Mouse (Mus musculus) intestine, embryonic 15.5 days (tissue): ENCODE results near the gene Ros1. TPM values are rescaled to one million over a fixed set of nuclear protein-coding genes. Genes with fewer than 3 reads are reported as not detected.

Experiments
- ATAC-seq: fragments of 200-750 bp; cut with Nextera tagmentation; 2 replicates; pipeline ENCODE4 v1.8.0; 2017; ENCODE audit warnings: moderate TSS enrichment, moderate library complexity
- H3K27ac ChIP-seq: fragments of 300-500 bp; sonication (generic); 2 replicates; pipeline ENCODE4 v1.5.1; 2015; ENCODE audit warnings: mild to moderate bottlenecking, inconsistent platforms
- H3K27me3 ChIP-seq: fragments of 300-500 bp; sonication (generic); replicated peaks from 2 replicates; pipeline ENCODE4 v1.6.1; 2015; ENCODE audit warnings: inconsistent platforms
- H3K36me3 ChIP-seq: fragments of 300-500 bp; sonication (generic); 2 replicates; pipeline ENCODE4 v1.6.1; 2015; ENCODE audit warnings: inconsistent platforms
- H3K4me1 ChIP-seq: fragments of 300-500 bp; sonication (generic); replicated peaks from 2 replicates; pipeline ENCODE4 v1.6.1; 2015; ENCODE audit warnings: inconsistent platforms
- H3K4me2 ChIP-seq: fragments of 300-500 bp; sonication (generic); replicated peaks from 2 replicates; pipeline ENCODE4 v1.6.1; 2015; ENCODE audit warnings: mild to moderate bottlenecking, inconsistent platforms
- H3K4me3 ChIP-seq: fragments of 300-500 bp; sonication (generic); replicated peaks from 2 replicates; pipeline ENCODE4 v1.5.1; 2015; ENCODE audit warnings: inconsistent platforms
- H3K9ac ChIP-seq: fragments of 300-500 bp; sonication (generic); 2 replicates; pipeline ENCODE4 v1.6.1; 2015; ENCODE audit warnings: inconsistent platforms
- H3K9me3 ChIP-seq: fragments of 300-500 bp; sonication (generic); 2 replicates; pipeline ENCODE4 v1.6.1; 2016; ENCODE audit warnings: inconsistent platforms
- WGBS: fragments of 180-500 bp; shearing (Covaris S2); methylation state at CpG from one replicate; pipeline ENCODE4 v1.1.7; 2015; 5-methylcytosine and 5-hydroxymethylcytosine counted together
- polyA plus RNA-seq: library from polyadenylated mRNA; unstranded; fragments of >200 nt; fragmentation: Nextera tagmentation; extraction: Ambion mirVana; gene quantifications from 2 replicates; pipeline ENCODE4 v1.2.1, GENCODE M21; 2015

Ros1 gene
- polyA plus RNA-seq, 1 experiment from 2014 or later, result 3.3 TPM

DNA sequence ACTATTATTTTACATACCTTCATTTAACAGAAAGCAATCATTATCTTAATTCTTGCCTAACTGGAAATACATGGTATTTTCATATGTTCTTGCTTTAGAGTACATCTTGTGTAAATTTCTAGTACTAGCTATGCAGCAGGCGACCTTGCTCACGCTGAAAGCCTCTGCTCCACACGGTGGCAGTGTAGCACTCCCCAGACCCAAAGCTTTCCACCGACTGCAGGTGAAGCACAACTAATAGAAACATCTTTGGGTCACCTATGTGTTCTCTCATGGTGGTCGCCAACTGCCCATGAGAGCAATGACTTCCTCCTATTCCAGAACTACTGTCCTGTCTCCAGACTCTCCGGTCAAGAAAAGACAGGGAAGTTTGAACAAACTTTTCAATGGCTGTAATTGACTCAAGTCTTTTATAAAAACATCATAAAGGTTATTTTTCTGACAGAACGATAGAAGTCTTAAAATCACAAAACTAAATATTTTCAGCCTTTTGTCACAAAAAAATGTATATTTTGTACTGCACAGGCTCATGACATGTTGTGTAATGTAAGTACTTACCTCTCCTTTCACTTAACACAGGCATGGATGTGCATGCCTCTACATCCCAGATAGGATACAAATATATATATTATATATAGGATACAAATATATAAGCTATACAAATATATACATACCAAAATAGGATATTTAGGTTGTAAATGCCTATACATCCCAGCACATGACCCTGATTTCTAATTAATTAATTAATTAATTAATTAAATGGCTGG lies 21.9 kb upstream of the Ros1 start:
- Histone ChIP-seq H3K4me1 (0 out of 2 replicates have a peak, but pooled peaks cover 3% of the 10 kb centered on the region), H3K36me3 (no peaks in the 10 kb centered on the region), H3K9me3 (no peaks in the 10 kb centered on the region), H3K4me2 (no peak overlapping the region), H3K27ac (no peak overlapping the region), H3K27me3 (no peaks in the 10 kb centered on the region), H3K9ac (no peak overlapping the region), H3K4me3 (no peak overlapping the region)
- 23% methylated on average over 7 of the region's 7 CpGs for WGBS
- ATAC-seq, result peak; percentile 61; the same call in 1 of the 2 replicates

DNA sequence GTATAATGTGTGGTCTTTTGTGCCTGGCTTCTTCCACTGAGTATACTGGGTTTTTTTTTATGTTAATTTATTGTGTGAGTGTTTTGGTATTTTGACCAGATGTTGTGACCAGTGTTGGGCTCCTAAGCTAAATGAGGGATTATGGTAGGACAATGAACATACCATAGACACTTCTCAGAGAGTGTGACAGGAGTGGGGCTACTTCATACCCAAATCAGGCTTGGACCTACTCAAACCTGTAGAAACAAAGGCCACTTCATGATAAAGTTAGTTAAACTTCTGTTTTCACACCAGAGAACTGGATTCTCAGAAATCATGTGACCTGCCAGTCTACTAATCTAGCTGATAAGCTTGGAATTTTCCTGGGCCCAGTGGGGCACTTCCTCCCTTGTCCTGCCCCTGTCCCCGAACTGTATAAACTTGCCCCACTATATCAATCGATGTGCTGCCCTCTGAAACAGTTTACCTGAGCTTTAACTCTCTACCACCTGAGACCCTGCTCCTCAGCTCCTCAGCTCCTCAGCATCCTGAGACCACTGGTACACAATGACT lies 20.3 kb upstream of the Ros1 start:
- 38% methylated on average over 2 of the region's 2 CpGs for WGBS
- Histone ChIP-seq H3K4me3 (no peak overlapping the region), H3K27ac (no peak overlapping the region), H3K9ac (no peak overlapping the region), H3K9me3 (no peaks in the 10 kb centered on the region), H3K4me1 (0 out of 2 replicates have a peak, but pooled peaks cover 3% of the 10 kb centered on the region), H3K27me3 (no peaks in the 10 kb centered on the region), H3K36me3 (no peaks in the 10 kb centered on the region), H3K4me2 (no peak overlapping the region)
- peak; percentile 69 for ATAC-seq

DNA sequence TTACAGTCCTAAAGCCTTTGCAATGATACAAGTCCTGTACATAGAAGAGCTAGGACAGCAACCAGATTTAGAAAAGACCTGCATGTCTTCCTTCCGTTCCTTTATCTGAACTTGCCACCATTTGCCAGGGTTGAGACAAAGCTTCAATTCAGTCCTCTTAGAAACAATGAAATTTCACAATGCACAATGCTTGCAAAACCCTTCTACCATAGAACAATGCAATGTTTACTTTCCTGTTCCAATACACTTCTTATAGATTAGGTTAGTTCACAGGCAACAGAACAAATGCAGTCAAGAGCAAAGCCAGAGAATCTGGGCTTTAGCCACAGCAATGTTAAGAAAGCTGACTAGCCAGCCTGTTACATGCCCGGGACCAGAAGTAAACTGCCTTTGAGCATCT lies 9.0 kb upstream of the Ros1 start:
- Histone ChIP-seq H3K27me3 (no peaks in the 10 kb centered on the region), H3K4me1 (no peaks in the 10 kb centered on the region), H3K36me3 (no peaks in the 10 kb centered on the region), H3K27ac (no peak overlapping the region), H3K4me3 (no peak overlapping the region), H3K9me3 (no peaks in the 10 kb centered on the region), H3K4me2 (no peak overlapping the region), H3K9ac (no peak overlapping the region)
- no peak for ATAC-seq
- 83% methylated on average over 2 of the region's 2 CpGs for WGBS

DNA sequence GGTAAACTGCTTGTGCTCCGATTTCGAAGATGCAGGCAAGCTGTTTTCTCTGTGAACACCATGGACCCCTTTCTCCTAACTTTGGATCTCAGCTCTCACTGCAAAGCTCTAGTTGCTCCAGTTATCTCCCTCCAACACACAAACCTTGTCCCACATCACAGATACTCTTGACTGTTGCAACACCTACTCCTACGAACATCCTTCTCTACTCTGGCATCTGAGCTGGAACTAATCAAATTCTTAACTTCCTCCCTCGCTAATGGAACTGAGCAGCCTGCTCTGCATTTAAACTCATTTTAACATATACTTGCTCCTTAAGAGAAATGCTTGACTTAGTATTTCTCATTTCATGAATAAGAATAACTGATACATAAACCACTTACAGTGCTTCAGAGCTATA lies 9.1 kb downstream of the Ros1 start:
- Histone ChIP-seq H3K4me3 (no peak overlapping the region), H3K4me2 (no peak overlapping the region), H3K27me3 (no peaks in the 10 kb centered on the region), H3K4me1 (no peaks in the 10 kb centered on the region), H3K9ac (no peak overlapping the region), H3K9me3 (no peaks in the 10 kb centered on the region), H3K27ac (no peak overlapping the region), H3K36me3 (no peaks in the 10 kb centered on the region)
- ATAC-seq, result no peak
- 74% methylated on average over 4 of the region's 4 CpGs for WGBS

DNA sequence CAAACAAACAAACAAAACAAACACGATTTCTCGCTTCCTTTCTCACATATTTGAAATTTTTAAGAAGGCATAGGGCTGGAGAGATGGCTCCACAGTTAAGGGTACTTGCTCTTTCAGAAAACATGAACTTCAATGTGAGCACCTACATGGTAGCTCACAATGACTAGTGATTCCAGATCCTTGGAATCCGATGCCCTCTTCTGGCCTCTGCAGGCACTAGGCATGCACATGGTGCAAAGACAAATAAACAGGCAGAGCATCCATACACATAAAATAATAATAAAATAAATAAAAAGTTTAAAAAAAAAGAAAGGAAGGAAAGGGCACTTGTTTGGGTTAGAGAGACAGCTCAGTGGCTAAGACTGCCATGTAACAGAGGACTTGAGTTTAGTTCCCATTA lies 12.2 kb downstream of the Ros1 start:
- Histone ChIP-seq H3K4me2 (no peak overlapping the region), H3K27ac (no peak overlapping the region), H3K4me1 (no peaks in the 10 kb centered on the region), H3K36me3 (no peaks in the 10 kb centered on the region), H3K9me3 (no peaks in the 10 kb centered on the region), H3K4me3 (no peak overlapping the region), H3K27me3 (no peaks in the 10 kb centered on the region), H3K9ac (no peak overlapping the region)
- 81% methylated on average over 3 of the region's 3 CpGs for WGBS
- ATAC-seq, result no peak

DNA sequence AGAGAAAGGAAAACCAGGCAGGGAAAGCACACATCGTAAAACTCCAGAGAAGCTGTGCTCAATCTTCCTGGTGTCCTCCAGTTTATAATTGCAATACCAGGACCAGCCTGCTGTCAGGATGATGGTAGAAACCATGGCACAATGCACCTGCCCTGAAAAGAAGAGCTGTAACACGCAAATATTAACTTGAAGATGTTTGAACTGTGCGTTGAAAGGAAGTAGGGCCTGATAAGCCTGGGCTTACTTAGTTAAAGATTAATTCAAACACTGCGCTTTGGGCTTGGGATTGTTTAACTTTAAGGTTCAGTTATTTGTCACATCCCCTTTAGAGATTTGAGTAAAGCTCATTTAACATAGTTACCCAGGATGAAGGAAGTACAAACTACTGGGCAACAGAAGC lies 20.7 kb downstream of the Ros1 start:
- Histone ChIP-seq H3K4me2 (no peak overlapping the region), H3K27ac (no peak overlapping the region), H3K9me3 (no peaks in the 10 kb centered on the region), H3K36me3 (no peaks in the 10 kb centered on the region), H3K27me3 (no peaks in the 10 kb centered on the region), H3K9ac (no peak overlapping the region), H3K4me1 (no peaks in the 10 kb centered on the region), H3K4me3 (no peak overlapping the region)
- peak; percentile 93 for ATAC-seq
- 21% methylated on average over 4 of the region's 4 CpGs for WGBS

DNA sequence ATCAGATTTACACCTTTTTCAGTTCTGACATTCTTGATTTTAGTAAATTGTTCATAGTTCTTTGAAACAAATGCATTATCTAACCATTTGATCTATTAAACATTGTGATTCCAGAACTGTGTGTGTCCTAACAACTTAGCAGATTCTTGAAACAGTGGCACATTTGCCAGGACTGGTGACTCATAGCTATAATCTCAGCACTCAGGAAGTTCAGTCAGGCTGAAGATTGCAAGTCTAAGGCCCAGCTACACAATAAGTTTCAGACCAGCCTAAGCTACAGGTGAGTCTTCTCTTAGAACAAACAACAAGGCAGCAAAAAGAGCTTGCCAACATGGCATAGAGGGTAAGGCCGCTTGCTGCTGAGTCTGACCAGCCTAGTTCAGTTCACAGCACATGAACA lies 24.6 kb downstream of the Ros1 start:
- H3K4me1 ChIP-seq, result no peaks in the 10 kb centered on the region
- no peaks in the 10 kb centered on the region for H3K36me3 ChIP-seq
- no peak for ATAC-seq

DNA sequence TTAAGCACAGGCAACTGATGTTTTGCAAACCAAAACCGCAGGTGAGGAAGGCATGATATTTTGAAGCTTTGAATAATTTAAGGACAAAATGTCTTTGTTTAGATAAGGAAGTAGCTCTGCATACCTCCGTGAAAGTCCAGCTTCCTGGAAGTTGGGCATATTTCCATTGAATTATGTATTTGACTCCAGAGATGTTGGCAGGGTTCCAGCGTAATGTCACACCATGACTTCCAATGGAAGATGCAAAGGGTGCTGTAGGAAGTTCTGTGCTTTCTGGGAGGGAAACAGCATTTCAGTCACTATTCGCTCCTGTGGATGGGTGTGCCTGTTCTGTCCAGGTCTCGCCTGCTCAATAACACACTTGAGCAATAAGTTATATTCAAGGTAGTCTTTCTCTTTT lies 25.2 kb downstream of the Ros1 start:
- Histone ChIP-seq H3K4me2 (no peak overlapping the region), H3K36me3 (no peaks in the 10 kb centered on the region), H3K9me3 (no peaks in the 10 kb centered on the region), H3K9ac (no peak overlapping the region), H3K27ac (no peak overlapping the region), H3K4me1 (no peaks in the 10 kb centered on the region), H3K4me3 (no peak overlapping the region), H3K27me3 (no peaks in the 10 kb centered on the region)
- ATAC-seq, result no peak
- 62% methylated on average over 5 of the region's 5 CpGs for WGBS

More for the DNA sequence above, 24.6 kb downstream of the Ros1 start:
- Histone ChIP-seq H3K4me2 (no peak overlapping the region), H3K4me3 (no peak overlapping the region), H3K9me3 (no peaks in the 10 kb centered on the region), H3K27me3 (no peaks in the 10 kb centered on the region), H3K27ac (no peak overlapping the region), H3K9ac (no peak overlapping the region)
- 93% methylated on average over 1 of the region's 1 CpGs for WGBS

DNA sequence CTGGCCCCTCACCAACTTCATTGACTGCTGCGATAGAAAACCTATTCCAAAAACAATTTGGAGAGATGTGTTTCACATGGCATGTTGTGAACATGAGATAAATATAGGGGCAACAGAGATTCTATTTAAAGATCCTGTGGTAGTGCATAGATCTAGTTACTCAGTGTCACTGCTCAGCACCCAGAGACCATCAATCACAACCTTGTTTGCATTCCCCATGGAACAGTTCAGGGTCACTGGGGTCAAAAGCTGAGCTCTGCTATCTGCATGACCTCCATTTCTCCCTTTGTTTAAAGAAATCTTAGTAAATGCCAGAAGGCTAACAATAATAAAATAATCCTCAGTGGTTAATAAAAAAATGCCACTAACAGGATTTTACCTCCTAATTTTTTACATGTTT lies 29.7 kb downstream of the Ros1 start:
- Histone ChIP-seq H3K9me3 (no peaks in the 10 kb centered on the region), H3K27me3 (no peaks in the 10 kb centered on the region)
- WGBS, result 38% methylated on average over 1 of the region's 1 CpGs

DNA sequence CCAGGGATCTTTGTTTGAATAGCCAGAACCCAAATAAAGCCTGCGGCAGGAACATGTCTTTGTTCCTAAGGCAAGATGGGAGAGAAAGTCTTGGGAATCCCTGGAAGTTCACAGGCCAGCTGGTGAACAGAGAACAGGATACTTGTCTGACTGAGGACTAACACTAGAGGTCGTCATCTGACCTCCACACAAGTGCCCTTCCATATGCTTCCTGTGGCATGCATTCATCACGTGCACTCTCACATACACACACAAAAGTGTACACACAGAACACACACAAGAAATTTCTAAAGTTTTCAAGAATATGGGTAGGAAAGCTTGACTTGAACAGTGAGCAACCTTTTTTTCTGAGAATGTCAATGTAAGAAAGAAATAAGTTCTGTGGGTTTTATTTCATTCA lies 34.4 kb downstream of the Ros1 start:
- WGBS, result 43% methylated on average over 3 of the region's 3 CpGs
- Histone ChIP-seq H3K9me3 (no peaks in the 10 kb centered on the region), H3K9ac (no peak overlapping the region), H3K4me2 (no peak overlapping the region), H3K27me3 (no peaks in the 10 kb centered on the region), H3K36me3 (no peaks in the 10 kb centered on the region), H3K27ac (no peak overlapping the region), H3K4me1 (no peaks in the 10 kb centered on the region), H3K4me3 (no peak overlapping the region)
- no peak for ATAC-seq

More for the DNA sequence above, 29.7 kb downstream of the Ros1 start:
- Histone ChIP-seq H3K36me3 (no peaks in the 10 kb centered on the region), H3K4me2 (no peak overlapping the region), H3K4me3 (no peak overlapping the region), H3K27ac (no peak overlapping the region), H3K9ac (no peak overlapping the region), H3K4me1 (no peaks in the 10 kb centered on the region)
- ATAC-seq, result no peak

DNA sequence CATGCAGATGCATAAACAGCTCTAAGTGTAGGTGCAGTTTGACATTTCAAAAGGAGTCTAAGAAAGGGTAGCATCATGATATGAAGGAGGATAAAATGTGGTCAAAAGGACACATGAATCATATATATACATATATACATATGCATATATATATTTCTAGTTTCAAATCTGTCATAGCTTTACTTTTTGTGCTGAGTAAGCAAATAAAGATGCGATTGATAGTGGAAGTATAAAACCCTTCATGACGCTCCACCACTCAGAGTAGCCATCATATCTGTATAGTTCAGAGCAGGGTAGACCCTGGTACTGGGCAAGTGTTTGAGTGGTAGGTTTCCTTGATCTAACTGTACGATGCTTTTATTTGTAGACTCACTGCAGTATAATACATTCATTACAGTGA lies 35.3 kb downstream of the Ros1 start:
- ATAC-seq, result no peak
- Histone ChIP-seq H3K27ac (no peak overlapping the region), H3K36me3 (no peaks in the 10 kb centered on the region), H3K9ac (no peak overlapping the region), H3K9me3 (no peaks in the 10 kb centered on the region), H3K27me3 (no peaks in the 10 kb centered on the region), H3K4me2 (no peak overlapping the region), H3K4me1 (no peaks in the 10 kb centered on the region), H3K4me3 (no peak overlapping the region)
- 90% methylated on average over 3 of the region's 3 CpGs for WGBS

DNA sequence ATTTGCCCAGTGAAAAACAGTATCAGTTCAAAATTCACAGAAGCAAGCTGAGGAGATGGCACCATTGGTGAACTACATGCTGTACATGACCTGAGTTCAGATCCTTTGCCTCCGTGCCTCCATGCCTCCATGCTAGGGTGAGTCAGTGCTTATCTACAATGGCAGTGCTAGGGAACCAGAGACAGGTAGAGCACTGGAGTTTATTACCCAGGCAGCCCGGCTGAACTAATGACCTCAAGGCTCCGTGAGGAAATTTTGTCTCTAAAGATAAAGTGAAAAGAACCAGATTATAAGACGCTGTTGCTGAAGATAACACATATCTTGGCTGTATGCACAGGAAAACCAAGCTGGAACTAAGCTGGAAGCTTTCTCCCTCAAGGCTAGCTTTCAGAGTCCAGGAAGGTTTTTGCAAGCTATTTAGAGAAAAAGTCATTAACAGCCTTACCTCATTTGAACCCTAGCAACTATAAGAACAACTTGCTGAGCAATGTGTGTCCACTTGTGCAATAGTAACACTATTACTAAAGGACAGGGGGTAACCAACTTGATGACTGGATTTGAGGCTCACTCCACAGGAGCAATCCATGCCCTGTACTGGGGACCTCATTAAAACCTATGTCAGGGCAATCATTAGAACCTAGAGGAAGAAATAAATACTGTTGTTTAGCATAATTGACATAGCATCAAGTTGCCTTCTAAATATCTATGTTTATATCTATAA lies 61.5 kb downstream of the Ros1 start:
- no peak overlapping the region for H3K9ac ChIP-seq
- peak; percentile 98 for ATAC-seq
- no peak overlapping the region for H3K4me2 ChIP-seq
- no peaks in the 10 kb centered on the region for H3K36me3 ChIP-seq
- no peaks in the 10 kb centered on the region for H3K4me1 ChIP-seq
- no peak overlapping the region for H3K4me3 ChIP-seq
- H3K27me3 ChIP-seq, result no peaks in the 10 kb centered on the region
- H3K27ac ChIP-seq, result no peak overlapping the region
- H3K9me3 ChIP-seq, result no peaks in the 10 kb centered on the region
- 19% methylated on average over 4 of the region's 4 CpGs for WGBS
